Mouse (Mus musculus) liver, postnatal 0 days (tissue): ENCODE data around the gene Osbpl8.

ENCODE experiments used
- CTCF ChIP-seq: sonication (generic); IDR thresholded peaks from 2 replicates; pipeline ENCODE4 v1.5.1; 2016; ENCODE audit warnings: antibody characterized with exemption, low read depth
- EP300 ChIP-seq: IDR thresholded peaks from 2 replicates; pipeline ENCODE4 v1.6.1; 2016; ENCODE audit warnings: antibody characterized with exemption, low read depth, mild to moderate bottlenecking

DNA sequence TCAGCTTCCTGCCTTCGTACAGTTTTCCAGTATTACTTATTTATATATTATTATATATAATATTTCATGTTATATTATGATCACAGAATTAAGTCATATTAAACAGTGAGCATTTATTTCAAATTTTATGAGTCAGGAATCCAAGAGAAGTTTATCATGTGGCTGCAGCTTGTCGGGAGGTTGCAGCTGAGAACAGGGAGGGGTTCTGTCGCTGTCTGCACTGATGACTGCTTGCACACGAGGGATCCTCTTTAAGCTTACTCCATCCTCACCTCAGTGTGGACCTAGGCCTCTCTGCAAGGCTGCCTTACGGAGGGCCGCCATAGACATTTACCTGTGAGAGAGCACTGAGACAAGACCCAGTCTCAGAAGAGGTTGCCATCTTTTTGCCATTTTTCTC, 58.0 kb downstream of the Osbpl8 start:
- TF ChIP-seq CTCF, result no peak
- TF ChIP-seq EP300, result no peak
